Mouse (Mus musculus): ENCODE measurements at regions not wholly inside any gene's neighbourhood (a gene's known extent, or its start where the extent isn't known, plus 50 kb on each side); places are given as distances from the start of the nearest gene placed in this dataset.

DNA sequence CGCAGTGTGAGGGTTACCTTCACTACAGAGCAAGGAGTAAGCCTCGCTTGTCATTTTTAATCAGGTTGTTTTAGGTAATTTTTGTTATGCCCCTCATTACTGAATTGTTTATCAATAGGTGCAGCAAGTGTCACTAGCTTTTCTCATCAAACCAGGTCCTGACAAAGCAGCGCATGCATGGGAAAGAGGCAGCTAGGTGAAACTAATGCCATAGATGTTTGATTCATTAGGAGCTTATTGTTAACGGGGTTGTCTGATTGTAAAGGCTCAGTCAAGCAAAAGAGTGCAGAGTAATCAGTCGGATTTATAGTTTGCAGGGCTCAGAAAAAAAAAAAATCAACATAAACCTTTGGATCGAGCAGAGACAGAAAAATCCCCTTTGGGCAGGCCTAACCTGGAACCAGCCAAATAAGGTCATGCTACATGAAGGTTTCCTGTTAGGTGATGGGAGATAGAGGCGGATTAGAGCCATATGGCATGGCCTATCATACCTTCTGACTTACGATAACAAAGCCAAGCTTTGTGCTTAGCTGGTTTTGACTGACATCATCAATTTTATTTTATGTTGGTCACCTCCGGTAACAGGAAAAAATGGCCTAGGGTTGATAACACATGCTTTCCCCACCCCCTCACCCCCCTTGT lies 52.4 kb upstream of the Zeb2 start:
- no peak for DNase-seq

DNA sequence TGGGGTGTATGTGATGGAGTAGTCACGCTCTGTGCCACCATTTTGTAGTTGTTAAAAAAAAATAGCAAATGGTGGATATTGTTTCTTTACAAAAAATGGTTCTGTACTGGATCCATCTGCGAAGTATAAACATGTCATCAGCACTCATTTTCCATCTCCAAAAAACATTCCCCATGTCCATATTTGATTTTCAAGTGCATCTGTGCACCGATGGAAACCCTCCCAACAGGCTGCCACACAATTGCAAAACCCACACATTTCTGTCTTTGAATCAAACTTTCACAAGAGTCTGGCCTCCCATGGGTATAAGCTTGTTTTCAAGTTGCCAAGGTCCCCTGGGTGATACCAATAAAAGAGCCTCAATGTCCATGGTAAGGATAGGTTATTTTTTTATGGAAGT lies 51.4 kb upstream of the Zeb2 start:
- no peak for DNase-seq

Measured in kidney, postnatal 14 days (tissue).